Mouse (Mus musculus): ENCODE data around the gene Slamf7. TPM values are rescaled to one million over a fixed set of nuclear protein-coding genes. Genes with fewer than 3 reads are reported as not detected.

The Slamf7 gene
- total and polyA plus RNA-seq, 3 experiments, result 6.8 to 15.4 (median 10.6) TPM

GRCm38 (mm10) chr1:171693918-171694317 lies 41.1 kb upstream of the Slamf7 start:
- H3K27me3 ChIP-seq (replicated peaks), result no peaks in the 10 kb centered on the region
- peaks cover 15 to 55% of the 10 kb centered on the region in 2 experiments for H3K36me3 ChIP-seq (replicated peaks in 1 of 2; ENCODE audit: control insufficient read depth in 1 of 2, insufficient read depth in 1 of 2, low read length in 1 of 2)
- dilution Hi-C loops (cut with MboI; ENCODE audit: extremely low pct_ligation_motif_present, extremely low pct_unique_long_range_greater_than_20kb, low sequenced_read_pairs), result no loop called here
- H3K4me3 ChIP-seq (replicated peaks in 1 of 3; ENCODE audit: low read depth in 2 of 3, low read length in 2 of 3, poor library complexity in 1 of 3), result no peak overlapping the region
- H3K79me2 ChIP-seq (replicated peaks; ENCODE audit: control insufficient read depth, extremely low read depth, insufficient read depth, poor library complexity, severe bottlenecking), result peaks cover 20% of the 10 kb centered on the region
- TF ChIP-seq ZKSCAN1 (IDR thresholded peaks at IDR 0.05; ENCODE audit: borderline replicate concordance, low read depth, low read length) (no peak), ETS1 (conservative IDR thresholded peaks at IDR 0.05; ENCODE audit: low read depth, low read length) (no peak), GABPA (IDR thresholded peaks at IDR 0.05; ENCODE audit: insufficient replicate concordance, low read depth, low read length) (no peak), MYC (IDR thresholded peaks at IDR 0.05; ENCODE audit: low read depth, low read length) (no peak), JUN (IDR thresholded peaks at IDR 0.05; ENCODE audit: insufficient read depth, low read depth, low read length) (no peak), NRF1 (IDR thresholded peaks at IDR 0.05; ENCODE audit: low read depth, low read length) (no peak), IRF4 (IDR thresholded peaks at IDR 0.05; ENCODE audit: low read depth, low read length) (no peak)
- no peak overlapping the region for H3K9ac ChIP-seq (ENCODE audit: insufficient read depth, low read depth)
- in situ Hi-C loops (cut with MboI; ENCODE audit: low pct_ligation_motif_present, low pct_unique_long_range_greater_than_20kb, low sequenced_read_pairs), result no loop called here
- no peak overlapping the region for H3K4me2 ChIP-seq (ENCODE audit: insufficient read depth, low read depth, poor library complexity, severe bottlenecking)
- H3K27ac ChIP-seq (ENCODE audit: insufficient read depth, low read depth), result no peak overlapping the region
- no peak for DNase-seq (ENCODE audit: extremely low read depth)
- peaks cover 0 to 27% of the 10 kb centered on the region in 2 experiments; a peak in 3 of 4 replicates for H3K4me1 ChIP-seq (ENCODE audit: control insufficient read depth in 1 of 2, insufficient read depth in 2 of 2)
- H3K9me3 ChIP-seq (replicated peaks; ENCODE audit: low read length), result peaks cover 4% of the 10 kb centered on the region

GRCm38 (mm10) chr1:171687320-171687719 lies 34.5 kb upstream of the Slamf7 start:
- dilution Hi-C loops (cut with MboI; ENCODE audit: extremely low pct_ligation_motif_present, extremely low pct_unique_long_range_greater_than_20kb, low sequenced_read_pairs) (no loop called here), in situ Hi-C loops (cut with MboI; ENCODE audit: low pct_ligation_motif_present, low pct_unique_long_range_greater_than_20kb, low sequenced_read_pairs) (no loop called here)
- H3K79me2 ChIP-seq (replicated peaks; ENCODE audit: control insufficient read depth, extremely low read depth, insufficient read depth, poor library complexity, severe bottlenecking), result peaks cover 37% of the 10 kb centered on the region
- H3K4me3 ChIP-seq (replicated peaks in 1 of 3; ENCODE audit: low read depth in 2 of 3, low read length in 2 of 3, poor library complexity in 1 of 3), result no peak overlapping the region
- TF ChIP-seq GABPA (IDR thresholded peaks at IDR 0.05; ENCODE audit: insufficient replicate concordance, low read depth, low read length) (no peak), UBTF (IDR thresholded peaks at IDR 0.05; ENCODE audit: low read depth, low read length) (no peak), ZNF384 (IDR thresholded peaks at IDR 0.05; ENCODE audit: low read depth, low read length) (no peak), ZKSCAN1 (IDR thresholded peaks at IDR 0.05; ENCODE audit: borderline replicate concordance, low read depth, low read length) (no peak), E2F4 (IDR thresholded peaks at IDR 0.05; ENCODE audit: insufficient replicate concordance, low read depth, low read length) (no peak), USF2 (conservative IDR thresholded peaks at IDR 0.05; ENCODE audit: low read depth, low read length) (no peak), NRF1 (IDR thresholded peaks at IDR 0.05; ENCODE audit: low read depth, low read length) (no peak), CTCF (conservative IDR thresholded peaks at IDR 0.05 in 1 of 2, IDR thresholded peaks at IDR 0.05 in 1 of 2; ENCODE audit: low read depth in 2 of 2, low read length in 2 of 2) (no peak), ZC3H11A (IDR thresholded peaks at IDR 0.05; ENCODE audit: low read depth, low read length) (no peak), EP300 (IDR thresholded peaks at IDR 0.05; ENCODE audit: low read length) (no peak)
- no peak for DNase-seq (ENCODE audit: extremely low read depth)
- no peak overlapping the region for H3K9ac ChIP-seq (ENCODE audit: insufficient read depth, low read depth)
- peaks cover under 1% of the 10 kb centered on the region for H3K9me3 ChIP-seq (replicated peaks; ENCODE audit: low read length)
- peaks cover 5 to 30% of the 10 kb centered on the region in 2 experiments for H3K36me3 ChIP-seq (replicated peaks in 1 of 2; ENCODE audit: control insufficient read depth in 1 of 2, insufficient read depth in 1 of 2, low read length in 1 of 2)
- H3K4me1 ChIP-seq (ENCODE audit: control insufficient read depth in 1 of 2, insufficient read depth in 2 of 2), result peaks cover 12 to 54% of the 10 kb centered on the region in 2 experiments
- no peak overlapping the region for H3K27ac ChIP-seq (ENCODE audit: insufficient read depth, low read depth)
- H3K27me3 ChIP-seq (replicated peaks), result no peaks in the 10 kb centered on the region
- no peak overlapping the region for H3K4me2 ChIP-seq (ENCODE audit: insufficient read depth, low read depth, poor library complexity, severe bottlenecking)
